Mouse (Mus musculus): ENCODE measurements around the gene Ampd3. TPM values are rescaled to one million over a fixed set of nuclear protein-coding genes. Genes with fewer than 3 reads are reported as not detected.

The Ampd3 gene
- total RNA-seq, 2 experiments from 2014 or later, result 23.4 to 28.3 TPM

DNA sequence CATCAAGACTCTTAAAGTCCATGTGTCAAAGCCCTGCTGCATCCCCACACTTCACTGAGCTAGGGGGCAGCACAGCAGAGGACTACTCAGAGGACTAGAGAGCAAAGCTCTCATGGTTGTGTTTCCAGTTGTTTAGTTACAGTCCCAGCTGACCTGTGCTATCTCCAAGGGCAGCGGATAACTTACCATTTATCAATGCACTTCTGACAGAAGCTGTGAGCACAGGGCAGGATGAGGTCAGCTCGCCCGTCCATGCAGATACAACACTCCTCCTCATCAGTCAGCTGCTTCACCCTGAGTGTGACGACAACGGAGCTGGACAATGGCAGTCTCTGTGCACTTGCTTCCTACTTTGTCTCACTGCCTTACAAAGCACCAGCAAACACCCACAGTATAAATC is 53.1 kb downstream of the Ampd3 start:
- DNase-seq (ENCODE audit: extremely low spot score in 1 of 2, low spot score in 2 of 2), result no peak
- intact Hi-C loops (cut with DNase I), result no loop called here

DNA sequence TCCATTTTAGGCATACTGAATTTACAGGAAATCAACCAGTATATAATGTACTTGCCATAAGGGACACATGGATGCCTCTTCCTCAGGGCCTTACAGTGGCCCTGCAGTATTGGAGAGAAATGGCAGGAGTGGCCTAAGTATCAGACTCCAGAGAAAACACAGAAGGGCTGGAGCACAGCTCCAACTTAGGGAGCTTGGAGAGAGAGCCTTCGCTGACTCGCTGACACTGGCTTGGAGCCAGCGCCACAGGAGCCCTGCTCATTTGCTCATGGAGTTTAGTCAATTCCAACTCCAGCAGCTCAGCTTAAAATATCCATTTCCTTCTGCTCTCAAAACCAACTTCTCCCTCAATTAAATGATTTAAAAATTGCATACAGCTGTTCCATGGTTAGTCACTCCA is 53.6 kb downstream of the Ampd3 start:
- peak; percentile 35 to 82 for DNase-seq (ENCODE audit: extremely low spot score in 1 of 2, low spot score in 2 of 2)
- intact Hi-C loops (cut with DNase I), result no loop called here

DNA sequence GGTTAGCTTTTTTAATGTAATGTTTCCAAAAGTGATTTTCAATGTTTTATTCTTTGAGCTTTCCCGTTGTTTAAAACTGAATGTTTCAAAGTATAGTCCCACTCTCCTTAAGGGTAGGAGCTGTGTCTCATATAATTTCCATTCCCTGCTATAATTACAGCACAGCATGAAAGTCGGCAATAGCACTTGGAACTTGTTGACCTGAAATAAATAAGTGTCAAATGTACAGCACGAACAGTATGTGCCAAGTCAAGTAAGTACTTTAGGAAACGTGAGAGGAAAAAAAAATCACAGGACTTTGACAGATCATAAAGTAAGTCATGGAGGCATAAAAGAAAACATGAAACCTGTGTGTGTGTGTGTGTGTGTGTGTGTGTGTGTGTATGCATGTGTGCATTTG is 54.0 kb downstream of the Ampd3 start:
- intact Hi-C loops (cut with DNase I), result no loop called here
- DNase-seq (ENCODE audit: extremely low spot score in 1 of 2, low spot score in 2 of 2), result no peak

DNA sequence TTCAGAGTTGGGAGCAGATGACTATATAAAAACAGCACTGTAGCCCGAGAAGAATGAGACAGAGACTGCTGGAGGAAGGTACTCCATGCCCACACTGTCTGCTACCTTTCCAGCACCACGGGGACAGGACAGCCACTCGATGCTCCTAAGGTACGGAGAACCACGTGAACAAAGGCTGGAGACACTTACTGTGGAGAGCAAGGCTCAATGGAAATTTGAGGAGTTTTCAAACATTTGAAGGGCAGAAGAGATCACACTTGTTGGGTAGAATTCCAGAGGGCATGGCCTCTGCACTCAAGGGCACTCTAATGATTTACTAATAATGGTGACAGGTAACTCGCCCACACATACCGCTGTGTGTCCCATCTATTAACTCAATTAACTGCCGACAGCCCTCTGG is 55.1 kb downstream of the Ampd3 start:
- no peak for DNase-seq (ENCODE audit: extremely low spot score in 1 of 2, low spot score in 2 of 2)
- intact Hi-C loops (cut with DNase I), result no loop called here

DNA sequence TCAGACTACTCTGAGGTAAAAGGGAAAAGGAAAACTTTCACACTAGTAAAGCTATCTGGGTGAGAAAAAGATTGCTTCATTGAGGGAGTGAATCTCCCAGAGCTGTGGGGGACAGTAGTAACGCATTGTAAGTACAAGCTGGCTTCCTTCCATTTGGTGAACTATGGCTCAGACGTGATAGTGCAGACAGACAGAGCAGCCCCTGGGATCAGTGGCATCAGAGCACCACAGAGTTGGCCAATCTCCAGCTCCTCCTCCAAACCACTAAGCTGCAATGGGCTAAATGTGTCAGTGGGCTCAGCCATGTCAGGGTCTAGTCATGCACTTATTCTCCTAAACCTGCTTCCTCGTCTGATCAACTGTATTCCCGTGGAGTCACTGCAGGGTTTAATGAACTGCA is 55.6 kb downstream of the Ampd3 start:
- intact Hi-C loops (cut with DNase I), result no loop called here
- DNase-seq (ENCODE audit: extremely low spot score in 1 of 2, low spot score in 2 of 2), result no peak

DNA sequence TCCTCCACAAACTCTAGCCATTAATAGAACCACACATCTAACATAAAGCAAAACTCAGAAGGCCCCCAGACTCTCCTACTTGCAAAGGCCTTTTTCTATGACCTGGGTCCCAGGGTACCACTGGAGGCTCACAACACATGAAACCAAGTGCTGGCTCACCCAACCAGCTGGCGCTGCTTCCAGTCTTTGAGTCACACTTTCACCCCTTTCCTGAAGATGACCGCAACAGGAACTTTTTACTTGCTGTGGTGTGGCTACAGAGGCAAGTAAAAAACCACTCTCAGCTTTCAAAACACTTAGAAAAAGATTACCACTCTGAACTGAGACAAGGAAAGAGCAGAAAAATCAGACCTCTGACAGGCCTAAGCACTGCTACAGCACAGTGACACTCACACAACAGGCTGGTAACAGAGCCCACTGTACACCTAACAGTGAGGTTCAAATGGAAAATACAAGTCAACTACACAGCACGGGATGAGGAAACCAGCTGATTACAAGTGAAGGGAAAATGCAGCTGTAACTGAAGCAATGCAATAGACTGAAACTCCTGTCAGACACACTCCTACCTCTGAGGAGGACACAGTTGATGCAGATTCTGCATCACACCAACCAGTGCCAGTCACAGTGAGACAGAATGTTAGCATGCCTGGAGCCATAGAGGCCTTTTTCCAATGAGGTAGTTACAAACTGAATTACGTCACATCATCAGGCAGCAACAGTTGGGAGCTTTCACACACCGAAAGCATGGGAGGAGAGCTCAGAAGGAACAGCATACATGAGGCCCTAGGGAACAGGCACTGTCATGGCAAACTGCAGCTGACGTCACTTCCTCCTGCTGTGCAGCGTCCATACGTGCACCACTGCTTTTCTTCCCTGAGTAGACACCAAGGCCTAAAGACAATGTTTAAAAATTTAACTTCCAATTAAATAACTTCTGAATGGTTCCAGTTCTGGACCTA is 56.3 kb downstream of the Ampd3 start:
- DNase-seq (ENCODE audit: extremely low spot score in 1 of 2, low spot score in 2 of 2), result no peak
- intact Hi-C loops (cut with DNase I), result no loop called here

DNA sequence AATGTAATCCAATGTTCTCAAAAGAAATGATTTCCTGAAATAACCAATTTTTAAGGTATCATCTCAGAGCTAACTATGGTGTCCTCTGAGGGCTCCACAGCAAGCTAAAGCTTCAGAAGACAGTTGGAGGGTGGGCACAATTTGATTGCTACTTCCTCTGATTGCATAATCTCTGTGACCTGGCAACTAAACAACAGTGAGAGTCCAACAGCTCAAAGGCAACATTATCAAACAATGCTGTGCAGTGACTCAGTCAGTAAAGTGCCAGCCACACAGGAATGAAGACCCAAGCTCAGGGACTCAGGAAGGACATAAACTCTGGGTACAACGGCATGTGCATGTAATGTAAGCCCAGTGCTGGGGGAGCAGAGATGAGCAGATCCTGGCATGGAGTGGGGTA is 65.0 kb downstream of the Ampd3 start:
- DNase-seq (ENCODE audit: extremely low spot score in 1 of 2, low spot score in 2 of 2), result no peak
- intact Hi-C loops (cut with DNase I), result no loop called here

DNA sequence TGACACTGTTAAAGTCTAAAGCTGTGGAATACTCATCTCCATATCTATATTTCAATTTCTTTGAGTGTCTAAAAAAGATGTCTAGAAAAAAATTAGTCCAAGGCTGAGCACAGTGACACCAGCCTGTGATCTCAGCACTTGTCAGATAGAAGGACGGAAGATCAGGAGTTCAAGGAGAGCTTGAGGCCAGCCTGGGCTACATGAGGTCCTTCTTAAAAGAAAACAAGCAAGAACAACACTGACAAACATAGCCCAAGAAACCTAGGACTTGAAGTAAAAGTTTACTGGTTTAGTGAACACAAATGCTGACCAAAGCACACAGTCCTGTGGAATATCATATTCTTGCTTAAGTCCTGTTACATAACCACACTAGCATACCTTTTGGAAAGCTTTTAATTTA is 66.0 kb downstream of the Ampd3 start:
- intact Hi-C loops (cut with DNase I), result no loop called here
- no peak for DNase-seq (ENCODE audit: extremely low spot score in 1 of 2, low spot score in 2 of 2)

DNA sequence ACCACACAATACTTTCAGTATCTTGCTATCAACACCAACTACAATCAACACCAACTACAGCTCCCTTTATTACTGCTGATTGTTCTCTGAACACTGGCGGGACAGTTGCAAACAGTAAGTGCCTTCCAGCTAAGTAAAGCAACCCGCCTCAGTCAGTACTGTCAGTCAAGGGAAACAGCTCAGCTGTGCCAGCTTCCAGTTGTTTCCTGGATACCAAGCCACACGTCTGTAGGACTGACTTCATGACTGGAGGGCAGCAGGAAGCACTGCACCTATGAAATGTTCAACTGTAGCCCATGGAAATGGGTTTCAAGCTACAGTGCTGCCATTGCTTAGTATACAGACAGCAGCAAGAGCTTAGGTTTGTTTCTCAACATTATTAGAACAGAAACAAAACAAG is 66.5 kb downstream of the Ampd3 start:
- no peak for DNase-seq (ENCODE audit: extremely low spot score in 1 of 2, low spot score in 2 of 2)
- intact Hi-C loops (cut with DNase I), result no loop called here

DNA sequence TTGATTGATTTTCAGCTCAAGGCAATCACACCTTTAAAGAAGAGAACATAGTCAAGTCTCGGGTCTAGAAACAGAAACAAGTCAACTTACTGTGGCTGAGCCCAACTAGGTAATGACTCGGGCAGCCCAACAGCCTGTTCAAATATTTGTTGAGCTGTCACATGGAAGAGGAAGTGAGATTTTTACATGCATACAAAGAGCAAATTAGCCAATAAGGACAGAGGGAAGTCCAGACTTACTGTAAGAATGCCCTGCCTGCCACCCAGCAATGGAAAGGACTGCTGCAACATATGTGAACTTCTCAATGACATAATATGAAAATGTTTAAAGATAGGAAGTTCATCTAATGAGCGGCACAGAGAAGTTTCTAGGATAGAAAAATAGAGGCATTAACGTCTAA is 72.3 kb downstream of the Ampd3 start:
- intact Hi-C loops (cut with DNase I), result loop anchor here (10.0 kb wide), 1 partner anchor 174 kb away; no protein-coding TSS in a partner anchor
- DNase-seq (ENCODE audit: extremely low spot score in 1 of 2, low spot score in 2 of 2), result no peak

DNA sequence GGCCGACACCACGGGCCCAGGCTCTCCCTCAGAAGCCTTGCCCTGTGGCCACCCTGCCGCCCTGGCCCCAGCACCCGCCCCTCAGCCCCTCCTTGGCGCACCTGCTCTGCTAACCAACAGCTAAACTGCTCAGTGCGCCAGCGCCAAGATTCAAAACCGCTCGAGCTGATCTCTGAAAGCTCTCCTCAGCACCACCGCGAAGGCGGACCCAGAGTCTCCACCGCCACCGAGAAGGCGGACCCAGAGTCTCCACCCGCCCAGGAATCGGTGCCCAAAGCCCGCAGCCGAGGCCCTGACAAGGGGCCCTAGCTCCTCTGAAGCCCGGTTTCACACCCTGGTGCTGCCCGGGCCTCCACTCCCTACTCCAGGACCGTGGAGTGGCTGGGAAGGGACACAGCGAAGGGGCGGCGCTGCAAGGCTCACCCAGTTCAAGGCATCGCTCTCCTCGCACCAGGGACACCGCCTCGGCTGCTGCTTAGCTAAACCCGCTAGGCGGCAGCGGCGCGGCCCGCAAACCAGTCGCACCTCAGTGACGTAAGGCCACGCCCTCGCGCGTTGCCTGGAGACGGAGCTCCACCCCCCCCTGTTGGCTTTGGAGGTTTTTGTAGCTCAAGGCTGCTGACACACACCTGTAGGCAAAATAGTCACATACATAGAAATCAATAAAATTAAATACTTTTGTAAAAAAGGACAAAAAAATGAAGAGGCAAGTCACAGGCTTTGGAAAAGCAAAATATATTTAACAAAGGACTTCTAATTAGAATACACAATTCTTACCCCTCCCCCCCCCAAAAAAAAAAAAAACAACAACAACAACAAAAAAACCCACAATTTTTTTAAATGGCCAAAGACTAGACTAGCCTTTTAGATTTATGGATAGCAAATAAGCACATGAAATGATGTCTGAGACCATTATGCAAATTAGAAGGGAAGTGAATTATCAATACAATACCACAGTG is 76.2 kb downstream of the Ampd3 start, which contains the start of gene Rnf141:
TSS of gene Rnf141 (minus strand) at position 542 of the 959 bp plus-strand sequence.
- intact Hi-C loops (cut with DNase I), result loop anchor here (10.0 kb wide), 1 partner anchor 171 kb away; no protein-coding TSS in a partner anchor
- DNase-seq (ENCODE audit: extremely low spot score in 1 of 2, low spot score in 2 of 2), result peak; percentile 90 to 96

DNA sequence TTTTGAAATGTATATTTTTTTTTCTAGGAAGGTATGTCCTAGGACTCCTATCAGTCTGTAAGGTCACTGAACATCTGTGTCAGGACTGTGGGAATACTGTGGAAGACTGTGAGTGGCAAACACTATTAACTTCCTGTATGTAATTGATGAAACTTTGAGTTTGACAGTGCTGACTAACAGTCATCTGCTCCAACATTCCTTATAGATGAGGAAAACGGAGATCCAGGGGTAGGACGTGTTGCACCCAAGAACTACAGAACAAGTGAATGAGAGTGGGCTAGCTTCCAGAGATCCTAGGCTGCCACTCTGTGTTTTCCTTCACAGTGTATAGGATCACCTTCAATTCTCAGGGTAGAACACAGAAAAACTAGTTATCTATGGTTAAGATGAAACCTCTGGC is 79.3 kb downstream of the Ampd3 start:
- intact Hi-C loops (cut with DNase I), result loop anchor here (10.0 kb wide), 1 partner anchor 167 kb away; no protein-coding TSS in a partner anchor
- DNase-seq (ENCODE audit: extremely low spot score in 1 of 2, low spot score in 2 of 2), result no peak

DNA sequence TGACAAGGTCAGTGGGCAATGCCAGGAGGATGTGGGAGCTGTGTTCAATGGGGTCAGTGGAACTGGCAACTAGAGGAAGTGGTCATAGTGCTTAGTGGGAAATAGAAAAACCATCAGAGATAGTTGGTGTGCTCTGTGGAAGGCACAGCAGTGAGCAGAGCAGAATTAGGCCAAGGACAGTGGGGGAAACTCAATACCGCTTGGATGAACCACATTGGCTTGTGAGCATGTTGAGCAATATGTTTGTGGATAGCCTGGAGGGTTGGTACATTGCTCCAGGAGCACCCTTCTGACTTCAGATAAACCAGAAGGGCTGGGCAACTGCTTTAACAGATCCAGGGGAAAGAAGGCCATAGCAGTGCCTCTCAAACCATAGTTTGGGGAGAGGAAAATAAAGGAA is 80.4 kb downstream of the Ampd3 start:
- intact Hi-C loops (cut with DNase I), result loop anchor here (10.0 kb wide), 1 partner anchor 166 kb away; no protein-coding TSS in a partner anchor
- DNase-seq (ENCODE audit: extremely low spot score in 1 of 2, low spot score in 2 of 2), result no peak

DNA sequence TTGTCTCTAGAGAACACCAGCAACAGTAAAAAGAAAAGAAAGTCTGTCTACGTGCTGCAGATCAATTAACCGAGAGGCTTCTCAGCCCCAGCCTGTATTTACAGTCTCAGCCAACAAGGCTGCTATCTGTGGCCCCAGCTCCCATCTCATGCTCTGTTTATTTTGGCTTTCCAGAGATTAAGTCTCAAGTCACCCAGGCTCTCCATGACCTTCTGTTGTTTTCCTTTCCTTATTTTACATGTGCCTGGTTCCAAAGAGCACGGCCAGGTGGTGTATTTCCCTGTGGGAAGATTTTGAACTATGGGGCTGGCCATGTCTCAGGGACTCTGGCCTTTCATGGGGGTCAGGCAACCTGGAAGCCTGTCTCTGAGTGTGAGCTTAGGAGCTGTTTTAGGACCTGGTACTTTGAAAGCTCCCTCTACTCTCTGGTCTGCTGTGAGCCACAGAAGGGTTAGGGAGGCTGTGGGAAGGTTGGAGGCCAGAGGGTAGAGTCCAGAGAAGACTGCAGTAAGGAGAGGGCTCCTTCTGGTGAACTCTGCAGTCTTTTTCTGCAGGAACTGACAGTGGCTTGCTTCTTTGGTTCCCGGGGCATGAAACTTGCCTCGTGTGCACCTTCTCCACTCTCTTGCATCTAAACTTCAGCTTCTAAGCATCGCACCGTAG is 83.7 kb downstream of the Ampd3 start:
- DNase-seq (ENCODE audit: extremely low spot score in 1 of 2, low spot score in 2 of 2), result no peak
- intact Hi-C loops (cut with DNase I), result no loop called here

DNA sequence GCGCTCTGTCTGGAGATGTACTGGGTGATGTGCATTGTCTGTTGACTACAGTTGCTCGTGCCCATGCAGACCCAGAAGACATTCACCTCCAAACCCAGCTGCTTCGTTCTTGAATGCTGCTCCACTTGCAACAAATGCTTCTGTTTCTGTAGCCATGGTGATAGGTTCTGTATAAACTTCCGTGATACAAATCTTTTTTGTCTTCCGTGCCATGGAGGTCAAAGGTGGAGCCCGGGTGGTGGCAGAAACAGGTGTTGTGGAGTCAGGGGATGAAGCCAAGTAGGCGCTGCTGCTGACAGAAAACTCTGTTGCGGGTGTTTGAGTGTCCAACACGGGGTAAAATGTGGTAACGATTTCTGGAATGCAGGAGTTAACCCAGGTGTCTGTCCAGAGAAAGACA is 85.6 kb downstream of the Ampd3 start:
- intact Hi-C loops (cut with DNase I), result no loop called here

DNA sequence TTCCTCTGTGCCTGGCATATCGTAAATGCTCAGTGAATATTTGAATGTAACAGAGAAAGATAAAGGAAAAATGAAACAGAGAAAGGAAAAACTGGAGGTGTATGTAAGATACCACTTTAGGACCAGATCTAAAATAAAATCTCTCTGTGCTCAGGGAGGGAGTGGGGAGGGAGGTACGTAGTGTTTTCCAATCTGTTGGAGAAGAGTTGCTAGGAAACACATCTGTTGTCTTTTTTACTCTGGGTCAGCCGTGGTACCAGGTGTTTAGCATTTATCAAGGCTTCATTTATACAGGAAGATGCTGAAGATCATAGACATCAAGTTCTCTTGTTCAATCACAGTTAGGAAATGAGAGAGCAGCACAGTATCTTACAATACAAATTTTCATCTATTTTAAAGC is 86.5 kb downstream of the Ampd3 start:
- DNase-seq (ENCODE audit: extremely low spot score in 1 of 2, low spot score in 2 of 2), result peak in 1 of 2 experiments; percentile 25
- intact Hi-C loops (cut with DNase I), result no loop called here

More for the DNA sequence above, 85.6 kb downstream of the Ampd3 start:
- peak in 1 of 2 experiments; percentile 39 for DNase-seq (ENCODE audit: extremely low spot score in 1 of 2, low spot score in 2 of 2)

DNA sequence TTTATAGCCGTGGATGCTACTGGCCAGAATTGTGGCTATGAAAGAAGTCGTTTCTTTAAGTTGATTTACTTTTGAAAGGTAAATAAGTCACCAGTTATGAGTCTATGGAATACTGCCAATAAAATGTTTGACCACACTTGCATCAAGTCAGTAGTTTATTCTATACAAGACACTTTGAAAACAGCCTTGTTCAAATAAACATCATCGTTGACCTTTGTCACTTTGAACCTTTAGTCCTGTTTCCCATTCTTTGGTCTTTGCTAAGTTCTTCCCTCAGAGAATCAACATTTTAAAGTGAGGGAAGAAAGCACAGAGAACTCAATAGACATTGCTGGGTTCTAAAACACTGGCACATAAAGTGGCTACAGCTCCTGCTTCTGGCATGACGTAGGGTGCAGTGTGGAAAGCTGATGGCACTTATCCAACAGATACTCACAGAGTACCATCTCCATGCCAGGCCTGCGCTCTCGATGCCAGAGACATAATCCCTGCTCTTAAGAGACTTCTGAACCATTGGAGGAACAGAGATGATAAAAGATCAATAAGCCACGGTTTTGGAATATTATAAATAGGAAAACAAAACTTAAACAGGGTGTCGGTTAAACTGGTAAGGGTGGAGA is 87.0 kb downstream of the Ampd3 start:
- intact Hi-C loops (cut with DNase I), result no loop called here
- no peak for DNase-seq (ENCODE audit: extremely low spot score in 1 of 2, low spot score in 2 of 2)

DNA sequence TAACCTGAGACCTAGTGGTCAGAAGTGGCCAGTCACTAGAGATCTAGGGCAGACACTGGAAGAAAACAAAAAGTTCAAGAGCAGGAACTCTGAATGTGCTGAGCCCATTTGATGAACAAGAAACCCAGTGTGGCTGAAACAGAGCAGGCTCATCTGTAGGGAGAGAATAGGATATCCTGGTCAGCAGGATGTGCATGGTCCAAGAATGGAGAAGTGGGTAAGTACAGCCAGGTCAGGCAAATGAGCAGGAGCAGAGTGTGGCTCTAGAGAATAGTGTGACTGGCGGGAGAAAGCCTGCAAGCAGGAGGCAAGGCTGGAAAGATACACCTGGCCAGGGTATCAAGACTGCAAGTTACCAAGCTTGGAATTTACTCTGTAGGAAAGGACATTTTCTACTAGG is 87.6 kb downstream of the Ampd3 start:
- no peak for DNase-seq (ENCODE audit: extremely low spot score in 1 of 2, low spot score in 2 of 2)
- intact Hi-C loops (cut with DNase I), result no loop called here
